Mouse (Mus musculus): ENCODE measurements at regions not wholly inside any gene's neighbourhood (a gene's known extent, or its start where the extent isn't known, plus 50 kb on each side); places are given as distances from the start of the nearest gene placed in this dataset.

- DNase-seq (ENCODE audit: low read depth, low spot score): no peak
Observed at GRCm38 (mm10) chr7:135882306-135882705, 166.1 kb upstream of the Mki67 start.

- DNase-seq (ENCODE audit: low read depth, low spot score): no peak
Observed at GRCm38 (mm10) chr7:135888598-135888997, 172.4 kb upstream of the Mki67 start.

- DNase-seq (ENCODE audit: low read depth, low spot score): no peak
Observed at GRCm38 (mm10) chr7:135889016-135889726, 173.0 kb upstream of the Mki67 start.

- no peak for DNase-seq (ENCODE audit: low read depth, low spot score)
Observed at GRCm38 (mm10) chr7:135898876-135899275, 182.7 kb upstream of the Mki67 start.

GRCm38 (mm10) chr7:135899765-135900164, 183.6 kb upstream of the Mki67 start:
- DNase-seq (ENCODE audit: low read depth, low spot score): no peak

GRCm38 (mm10) chr7:135900861-135901321, 184.7 kb upstream of the Mki67 start:
- no peak for DNase-seq (ENCODE audit: low read depth, low spot score)

- no peak for DNase-seq (ENCODE audit: low read depth, low spot score)
Observed at GRCm38 (mm10) chr7:135902106-135903055, 186.2 kb upstream of the Mki67 start.

- no peak for DNase-seq (ENCODE audit: low read depth, low spot score)
Observed at GRCm38 (mm10) chr7:135911376-135911775, 195.2 kb upstream of the Mki67 start.

GRCm38 (mm10) chr7:135913923-135914634, 197.9 kb upstream of the Mki67 start:
- DNase-seq (ENCODE audit: low read depth, low spot score): no peak

- DNase-seq (ENCODE audit: low read depth, low spot score): no peak
Observed at GRCm38 (mm10) chr7:135923876-135924275, 207.7 kb upstream of the Mki67 start.

- DNase-seq (ENCODE audit: low read depth, low spot score): no peak
Observed at GRCm38 (mm10) chr7:135924641-135925040, 208.5 kb upstream of the Mki67 start.

GRCm38 (mm10) chr7:135930091-135930490, 213.9 kb upstream of the Mki67 start:
- no peak for DNase-seq (ENCODE audit: low read depth, low spot score)

GRCm38 (mm10) chr7:135932595-135933175, 216.5 kb upstream of the Mki67 start:
- no peak for DNase-seq (ENCODE audit: low read depth, low spot score)

GRCm38 (mm10) chr7:135935180-135935579, 219.0 kb upstream of the Mki67 start:
- no peak for DNase-seq (ENCODE audit: low read depth, low spot score)

GRCm38 (mm10) chr7:135937465-135937864, 221.3 kb upstream of the Mki67 start:
- DNase-seq (ENCODE audit: low read depth, low spot score): no peak

GRCm38 (mm10) chr7:135939341-135939740, 223.2 kb upstream of the Mki67 start:
- no peak for DNase-seq (ENCODE audit: low read depth, low spot score)

- DNase-seq (ENCODE audit: low read depth, low spot score): no peak
Observed at GRCm38 (mm10) chr7:135942826-135943225, 226.7 kb upstream of the Mki67 start.

GRCm38 (mm10) chr7:135946071-135946646, 230.0 kb upstream of the Mki67 start:
- no peak for DNase-seq (ENCODE audit: low read depth, low spot score)

- DNase-seq (ENCODE audit: low read depth, low spot score): no peak
Observed at GRCm38 (mm10) chr7:135961026-135961425, 244.9 kb upstream of the Mki67 start.

- no peak for DNase-seq (ENCODE audit: low read depth, low spot score)
Observed at GRCm38 (mm10) chr7:135965528-135965927, 249.4 kb upstream of the Mki67 start.

GRCm38 (mm10) chr7:135966231-135966630, 250.1 kb upstream of the Mki67 start:
- DNase-seq (ENCODE audit: low read depth, low spot score): no peak
